16 mouse cellular contexts compared by ENCODE assay signal in the genomic region with DNA sequence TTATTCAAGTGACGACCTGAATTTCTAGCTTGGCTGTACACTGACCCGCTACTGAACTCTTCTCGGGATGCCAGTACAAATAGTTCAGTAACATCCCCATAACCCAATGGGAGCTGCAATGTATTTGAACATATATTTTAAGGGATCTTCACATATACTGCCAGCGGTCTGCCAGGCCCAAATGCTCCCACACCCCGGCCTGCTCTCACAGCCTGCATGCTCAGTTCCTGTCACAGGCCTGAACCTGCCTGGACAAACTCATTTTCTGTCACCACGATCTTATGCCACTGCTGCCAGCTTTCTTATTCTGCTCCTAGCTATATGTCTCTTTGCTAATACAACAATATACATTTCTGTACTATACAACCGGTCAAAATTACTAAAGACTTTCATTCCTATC.
A peak's percentile ranks its signal among the peaks of the same experiment; 100 is the strongest.
DNase-seq lines count a peak whose midpoint lies in the region; ATAC-seq and TF ChIP-seq lines count a peak whose summit lies in the region.
"Had no signal": no experiment of that assay in that cellular context is flagged by ENCODE, and none has a peak within 500 bp of the region (broad histone marks: within the 10 kb centered on the region; RNA-seq: fewer than 3 reads in every experiment).

No protein-coding gene starts in this region.

- H3K4me1 ChIP-seq in forebrain, embryonic 11.5 days (replicated peaks; ENCODE audit: control insufficient read depth, insufficient read depth, low read length), result no peaks in the 10 kb centered on the region
- H3K4me1 ChIP-seq in forebrain, postnatal 0 days (ENCODE audit: insufficient read depth), result no peaks in the 10 kb centered on the region
- H3K4me1 ChIP-seq in intestine, postnatal 0 days (replicated peaks; ENCODE audit: control insufficient read depth, insufficient read depth, low read length), result peaks cover 11% of the 10 kb centered on the region
- peaks cover 4% of the 10 kb centered on the region for H3K4me1 ChIP-seq in intestine, embryonic 15.5 days (replicated peaks)
- H3K4me1 ChIP-seq in neural tube, embryonic 11.5 days (ENCODE audit: control insufficient read depth, insufficient read depth, low read length), result no peaks in the 10 kb centered on the region
- H3K4me1 ChIP-seq in neural tube, embryonic 15.5 days, result peaks cover 9% of the 10 kb centered on the region; the same call in 1 of the 2 replicates

- H3K9ac ChIP-seq in forebrain, embryonic 11.5 days (ENCODE audit: low read length), result no peak overlapping the region
- no peak overlapping the region for H3K9ac ChIP-seq in forebrain, postnatal 0 days
- no peak overlapping the region for H3K9ac ChIP-seq in intestine, postnatal 0 days (ENCODE audit: low read depth, low read length)
- H3K9ac ChIP-seq in intestine, embryonic 15.5 days, result no peak overlapping the region
- no peak overlapping the region for H3K9ac ChIP-seq in neural tube, embryonic 11.5 days (ENCODE audit: low read length)
- no peak overlapping the region for H3K9ac ChIP-seq in neural tube, embryonic 15.5 days (replicated peaks)
- H3K9ac ChIP-seq: liver, postnatal 0 days; neural tube, embryonic 12.5 days had no signal

- H3K27ac ChIP-seq in forebrain, embryonic 11.5 days (ENCODE audit: low read depth, low read length), result no peak overlapping the region
- H3K27ac ChIP-seq in forebrain, postnatal 0 days (ENCODE audit: low read depth, low read length), result no peak overlapping the region
- no peak overlapping the region for H3K27ac ChIP-seq in intestine, postnatal 0 days (ENCODE audit: low read depth, low read length)
- H3K27ac ChIP-seq in intestine, embryonic 15.5 days, result no peak overlapping the region
- H3K27ac ChIP-seq in neural tube, embryonic 11.5 days (ENCODE audit: low read depth, low read length), result no peak overlapping the region
- no peak overlapping the region for H3K27ac ChIP-seq in neural tube, embryonic 15.5 days (replicated peaks)
- H3K27ac ChIP-seq: gastrocnemius, adult 2 months; neural tube, embryonic 12.5 days had no signal

- H3K36me3 ChIP-seq in forebrain, embryonic 11.5 days (ENCODE audit: control insufficient read depth, insufficient read depth, low read length), result no peaks in the 10 kb centered on the region
- H3K36me3 ChIP-seq in forebrain, postnatal 0 days (ENCODE audit: insufficient read depth), result no peaks in the 10 kb centered on the region
- H3K36me3 ChIP-seq in intestine, postnatal 0 days (ENCODE audit: control insufficient read depth, insufficient read depth), result no peaks in the 10 kb centered on the region
- H3K36me3 ChIP-seq in intestine, embryonic 15.5 days, result no peaks in the 10 kb centered on the region
- no peaks in the 10 kb centered on the region for H3K36me3 ChIP-seq in neural tube, embryonic 11.5 days (ENCODE audit: control insufficient read depth, insufficient read depth, low read length)
- no peaks in the 10 kb centered on the region for H3K36me3 ChIP-seq in neural tube, embryonic 15.5 days
- H3K36me3 ChIP-seq: neural tube, embryonic 12.5 days had no signal

- H3K27me3 ChIP-seq in forebrain, embryonic 11.5 days (ENCODE audit: control insufficient read depth, insufficient read depth, low read length), result no peaks in the 10 kb centered on the region
- H3K27me3 ChIP-seq in forebrain, postnatal 0 days (ENCODE audit: insufficient read depth, low read length), result no peaks in the 10 kb centered on the region
- H3K27me3 ChIP-seq in intestine, postnatal 0 days (replicated peaks; ENCODE audit: control insufficient read depth, insufficient read depth, low read length), result no peaks in the 10 kb centered on the region
- H3K27me3 ChIP-seq in intestine, embryonic 15.5 days (replicated peaks), result no peaks in the 10 kb centered on the region
- no peaks in the 10 kb centered on the region for H3K27me3 ChIP-seq in neural tube, embryonic 11.5 days (ENCODE audit: control insufficient read depth, insufficient read depth, low read length)
- H3K27me3 ChIP-seq in neural tube, embryonic 15.5 days (replicated peaks), result 0 out of 2 replicates have a peak, but pooled peaks cover 2% of the 10 kb centered on the region
- H3K27me3 ChIP-seq: neural tube, embryonic 12.5 days; Patski had no signal

- ATAC-seq in forebrain, embryonic 11.5 days (replicated peaks; ENCODE audit: low FRiP score), result no peak
- ATAC-seq in forebrain, postnatal 0 days, result no peak
- no peak for ATAC-seq in intestine, postnatal 0 days
- no peak for ATAC-seq in intestine, embryonic 15.5 days
- ATAC-seq in neural tube, embryonic 11.5 days (ENCODE audit: insufficient read depth, low FRiP score, low TSS enrichment), result 0 out of 2 replicates have a peak, but pooled peaks have one; percentile 2
- no peak for ATAC-seq in neural tube, embryonic 15.5 days (ENCODE audit: low FRiP score)
- ATAC-seq: liver, postnatal 0 days; Patski had no signal

- TF ChIP-seq CTCF in forebrain, postnatal 0 days (IDR thresholded peaks at IDR 0.05; ENCODE audit: low read depth), result no peak
- no peak for TF ChIP-seq CTCF in intestine, postnatal 0 days (IDR thresholded peaks at IDR 0.05; ENCODE audit: low read depth)

- no peak overlapping the region for H3K4me3 ChIP-seq in forebrain, embryonic 11.5 days (ENCODE audit: low read depth, low read length)
- H3K4me3 ChIP-seq in forebrain, postnatal 0 days (ENCODE audit: low read depth, low read length), result no peak overlapping the region
- no peak overlapping the region for H3K4me3 ChIP-seq in intestine, postnatal 0 days (ENCODE audit: low read depth, low read length)
- H3K4me3 ChIP-seq in intestine, embryonic 15.5 days (replicated peaks), result no peak overlapping the region
- H3K4me3 ChIP-seq in neural tube, embryonic 11.5 days (ENCODE audit: low read depth, low read length), result no peak overlapping the region
- H3K4me3 ChIP-seq in neural tube, embryonic 15.5 days (replicated peaks), result no peak overlapping the region
- H3K4me3 ChIP-seq: gastrocnemius, adult 2 months; megakaryocyte, embryonic 14.5 days had no signal

- WGBS in forebrain, embryonic 11.5 days, result 83% methylated on average over 7 of the region's 7 CpGs
- 79% methylated on average over 7 of the region's 7 CpGs for WGBS in forebrain, postnatal 0 days
- 69% methylated on average over 7 of the region's 7 CpGs for WGBS in intestine, postnatal 0 days
- WGBS in intestine, embryonic 15.5 days, result 74% methylated on average over 7 of the region's 7 CpGs
- 85% methylated on average over 7 of the region's 7 CpGs for WGBS in neural tube, embryonic 11.5 days
- 80% methylated on average over 7 of the region's 7 CpGs for WGBS in neural tube, embryonic 15.5 days

- peak overlapping the region; percentile 45; the same call in 1 of the 2 replicates for H3K4me2 ChIP-seq in forebrain, embryonic 11.5 days (ENCODE audit: low read depth, low read length, severe bottlenecking)
- H3K4me2 ChIP-seq in forebrain, postnatal 0 days (ENCODE audit: low read depth), result no peak overlapping the region
- peak overlapping the region; percentile 17; the same call in 1 of the 2 replicates for H3K4me2 ChIP-seq in intestine, postnatal 0 days (replicated peaks; ENCODE audit: low read depth)
- no peak overlapping the region for H3K4me2 ChIP-seq in intestine, embryonic 15.5 days (replicated peaks)
- H3K4me2 ChIP-seq in neural tube, embryonic 11.5 days (ENCODE audit: low read depth), result no peak overlapping the region
- no peak overlapping the region for H3K4me2 ChIP-seq in neural tube, embryonic 15.5 days

- no peaks in the 10 kb centered on the region for H3K9me3 ChIP-seq in forebrain, embryonic 11.5 days (ENCODE audit: control insufficient read depth, low read length)
- H3K9me3 ChIP-seq in forebrain, postnatal 0 days (ENCODE audit: low read length), result no peaks in the 10 kb centered on the region
- no peaks in the 10 kb centered on the region for H3K9me3 ChIP-seq in intestine, postnatal 0 days (ENCODE audit: control insufficient read depth)
- no peaks in the 10 kb centered on the region for H3K9me3 ChIP-seq in intestine, embryonic 15.5 days
- no peaks in the 10 kb centered on the region for H3K9me3 ChIP-seq in neural tube, embryonic 11.5 days (ENCODE audit: control insufficient read depth, low read length)
- H3K9me3 ChIP-seq in neural tube, embryonic 15.5 days (replicated peaks), result no peaks in the 10 kb centered on the region
- H3K9me3 ChIP-seq: megakaryocyte, embryonic 14.5 days; neural tube, embryonic 12.5 days had no signal

- peak; percentile 45 for DNase-seq in forebrain, embryonic 11.5 days (ENCODE audit: low spot score)
- DNase-seq in forebrain, postnatal 0 days, result no peak
- no peak for DNase-seq in neural tube, embryonic 11.5 days (ENCODE audit: low spot score)
- no peak for DNase-seq in retina, embryonic 14.5 days (ENCODE audit: low spot score)
- DNase-seq: adrenal gland, adult 8-10 months; cerebellum, adult 8-10 months; gastrocnemius, adult 2 months; heart, postnatal 14 days; thymus, adult 2 months had no signal

Comparison
In these comparisons a context has a peak if more than half of its experiments do, and no peak if none do; other contexts are left out.
1. H3K4me2 ChIP-seq: peak in forebrain, embryonic 11.5 days (single experiment) and intestine, postnatal 0 days (single experiment); none in forebrain, postnatal 0 days (single experiment), intestine, embryonic 15.5 days (single experiment), neural tube, embryonic 11.5 days (single experiment) and neural tube, embryonic 15.5 days (single experiment).